Mouse (Mus musculus) intestine, embryonic 14.5 days (tissue): Measurements from ENCODE around the gene Tmc7. TPM values are rescaled to one million over a fixed set of nuclear protein-coding genes. Genes with fewer than 3 reads are reported as not detected.

Experiments used
- ATAC-seq: fragments of 200-750 bp; cut with Nextera tagmentation; replicated peaks from 2 replicates; pipeline ENCODE4 v1.8.0; 2017; ENCODE audit warnings: low read depth, moderate number of reproducible peaks, moderate TSS enrichment, moderate library complexity; ENCODE audit not compliant: low FRiP score, low TSS enrichment
- DNase-seq: peaks from one replicate; pipeline ENCODE4 v3.0.0-alpha.2; 2018; ENCODE audit warnings: low spot score
- H3K27ac ChIP-seq: fragments of 300-500 bp; sonication (generic); 2 replicates; pipeline ENCODE4 v1.5.1; 2014; ENCODE audit warnings: low read depth, mild to moderate bottlenecking, control low read depth
- H3K27me3 ChIP-seq: fragments of 300-500 bp; sonication (generic); replicated peaks from 2 replicates; pipeline ENCODE4 v1.6.1; 2014; ENCODE audit warnings: low read length, control low read depth; ENCODE audit not compliant: control insufficient read depth, insufficient read depth
- H3K36me3 ChIP-seq: fragments of 300-500 bp; sonication (generic); 2 replicates; pipeline ENCODE4 v1.6.1; 2014; ENCODE audit warnings: low read length, control low read depth; ENCODE audit not compliant: control insufficient read depth, insufficient read depth
- H3K4me1 ChIP-seq: fragments of 300-500 bp; sonication (generic); replicated peaks from 2 replicates; pipeline ENCODE4 v1.6.1; 2014; ENCODE audit warnings: low read length, control low read depth, mixed read lengths; ENCODE audit not compliant: control insufficient read depth, insufficient read depth
- H3K4me2 ChIP-seq: fragments of 300-500 bp; sonication (generic); 2 replicates; pipeline ENCODE4 v1.6.1; 2014; ENCODE audit warnings: low read length
- H3K4me3 ChIP-seq: fragments of 300-500 bp; sonication (generic); 2 replicates; pipeline ENCODE4 v1.5.1; 2014; ENCODE audit warnings: low read depth, low read length, control low read depth, mixed read lengths
- H3K9ac ChIP-seq: fragments of 300-500 bp; sonication (generic); 2 replicates; pipeline ENCODE4 v1.6.1; 2014; ENCODE audit warnings: mild to moderate bottlenecking, low read length
- H3K9me3 ChIP-seq: fragments of 300-500 bp; sonication (generic); 2 replicates; pipeline ENCODE4 v1.6.1; 2016; ENCODE audit warnings: low read length, control low read depth; ENCODE audit not compliant: control insufficient read depth
- WGBS: fragments of 180-500 bp; shearing (Covaris S2); extraction: QIAGEN DNeasy Blood & Tissue Kit; methylation state at CpG from one replicate; pipeline ENCODE4 v1.1.7; 2014; 5-methylcytosine and 5-hydroxymethylcytosine counted together
- polyA plus RNA-seq: library from polyadenylated mRNA; unstranded; fragments of >200 nt; fragmentation: Nextera tagmentation; extraction: Ambion mirVana; gene quantifications from 2 replicates; pipeline ENCODE4 v1.2.1, GENCODE M21; 2014

Gene Tmc7
- polyA plus RNA-seq, 1 experiment from 2014 or later, result 3.7 TPM

DNA sequence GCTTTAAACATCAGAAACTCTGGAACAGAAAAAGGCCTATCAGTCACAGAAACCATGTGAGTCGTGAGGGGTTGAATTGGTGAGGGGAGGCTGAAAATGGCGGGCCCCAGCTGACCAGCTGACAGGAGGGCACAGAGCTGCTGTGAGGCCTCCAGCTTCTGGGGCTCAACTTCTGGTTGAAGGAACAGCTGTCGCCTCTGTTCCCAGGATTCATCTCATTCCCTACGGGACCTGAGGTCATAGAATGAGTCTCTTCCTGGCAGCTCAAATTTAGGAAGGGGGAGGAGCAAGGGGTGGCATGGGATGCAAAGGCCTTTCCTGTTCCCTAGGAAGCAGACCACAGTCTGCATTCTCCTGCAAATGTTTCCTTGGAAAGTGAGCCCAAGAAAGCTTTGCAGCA is 80.7 kb downstream of the Tmc7 start:
- Histone ChIP-seq H3K9me3 (no peaks in the 10 kb centered on the region), H3K4me1 (no peaks in the 10 kb centered on the region), H3K4me3 (no peak overlapping the region), H3K27me3 (no peaks in the 10 kb centered on the region), H3K4me2 (no peak overlapping the region), H3K9ac (no peak overlapping the region), H3K36me3 (no peaks in the 10 kb centered on the region), H3K27ac (no peak overlapping the region)
- 49% methylated on average over 4 of the region's 4 CpGs for WGBS
- no peak for ATAC-seq
- DNase-seq, result no peak

DNA sequence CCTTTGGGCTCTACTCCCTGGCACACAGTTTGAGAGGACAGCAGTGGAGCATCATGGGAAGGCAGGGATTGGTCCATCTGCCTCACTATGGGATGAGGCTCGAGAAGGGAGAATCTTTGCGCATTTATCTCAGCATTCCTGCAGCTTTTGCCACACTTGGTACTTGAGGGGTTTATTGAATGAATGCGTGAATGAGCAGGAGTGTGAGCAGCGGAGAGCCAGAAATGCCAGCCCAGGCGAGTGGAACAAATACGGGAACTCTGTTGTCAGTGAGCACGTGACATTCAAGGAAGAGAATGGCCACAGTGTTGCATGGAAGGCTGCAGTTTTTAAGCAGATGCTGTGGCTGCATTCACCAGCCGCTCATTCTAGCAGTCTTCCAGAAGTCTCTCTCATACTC is 82.2 kb downstream of the Tmc7 start:
- Histone ChIP-seq H3K4me2 (no peak overlapping the region), H3K4me3 (no peak overlapping the region), H3K9ac (no peak overlapping the region), H3K27ac (no peak overlapping the region), H3K36me3 (no peaks in the 10 kb centered on the region), H3K4me1 (no peaks in the 10 kb centered on the region), H3K27me3 (no peaks in the 10 kb centered on the region), H3K9me3 (no peaks in the 10 kb centered on the region)
- DNase-seq (no peak), ATAC-seq (no peak)
- 84% methylated on average over 8 of the region's 8 CpGs for WGBS

DNA sequence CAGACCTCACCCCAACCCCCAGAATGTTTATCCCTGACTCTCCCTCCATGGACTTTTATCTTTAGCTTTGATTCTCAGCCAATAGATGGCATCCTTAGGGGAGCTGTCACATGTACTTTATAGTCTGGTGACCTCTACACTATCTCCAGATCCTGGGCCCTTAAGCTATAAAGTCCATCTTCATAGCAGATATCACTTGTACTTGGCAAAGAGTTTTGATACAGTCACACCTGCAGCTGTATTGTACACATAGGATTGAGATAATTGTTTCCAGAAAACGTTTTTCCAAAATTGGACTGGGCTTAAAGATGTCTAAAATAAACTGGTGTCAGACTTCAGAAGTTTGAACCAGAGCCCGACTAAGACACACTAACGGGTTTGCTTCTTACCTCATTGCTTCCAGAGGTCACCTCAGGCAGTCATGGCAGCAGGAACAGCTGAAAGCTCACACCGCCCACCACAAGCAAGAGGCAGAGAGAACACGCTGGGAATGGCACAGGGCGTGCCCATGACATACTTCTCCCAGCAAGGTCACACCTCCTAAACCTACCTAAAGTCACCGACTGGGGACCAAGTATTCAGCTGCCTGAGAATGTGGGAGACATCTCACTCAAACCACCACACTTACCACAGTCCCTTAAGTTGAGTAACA is 84.6 kb downstream of the Tmc7 start:
- Histone ChIP-seq H3K36me3 (no peaks in the 10 kb centered on the region), H3K27ac (no peak overlapping the region), H3K4me1 (no peaks in the 10 kb centered on the region), H3K9ac (no peak overlapping the region), H3K4me2 (no peak overlapping the region), H3K4me3 (no peak overlapping the region), H3K27me3 (no peaks in the 10 kb centered on the region), H3K9me3 (no peaks in the 10 kb centered on the region)
- DNase-seq (no peak), ATAC-seq (peak; percentile 38; the same call in 1 of the 2 replicates)
- WGBS, result 57% methylated on average over 7 of the region's 7 CpGs

DNA sequence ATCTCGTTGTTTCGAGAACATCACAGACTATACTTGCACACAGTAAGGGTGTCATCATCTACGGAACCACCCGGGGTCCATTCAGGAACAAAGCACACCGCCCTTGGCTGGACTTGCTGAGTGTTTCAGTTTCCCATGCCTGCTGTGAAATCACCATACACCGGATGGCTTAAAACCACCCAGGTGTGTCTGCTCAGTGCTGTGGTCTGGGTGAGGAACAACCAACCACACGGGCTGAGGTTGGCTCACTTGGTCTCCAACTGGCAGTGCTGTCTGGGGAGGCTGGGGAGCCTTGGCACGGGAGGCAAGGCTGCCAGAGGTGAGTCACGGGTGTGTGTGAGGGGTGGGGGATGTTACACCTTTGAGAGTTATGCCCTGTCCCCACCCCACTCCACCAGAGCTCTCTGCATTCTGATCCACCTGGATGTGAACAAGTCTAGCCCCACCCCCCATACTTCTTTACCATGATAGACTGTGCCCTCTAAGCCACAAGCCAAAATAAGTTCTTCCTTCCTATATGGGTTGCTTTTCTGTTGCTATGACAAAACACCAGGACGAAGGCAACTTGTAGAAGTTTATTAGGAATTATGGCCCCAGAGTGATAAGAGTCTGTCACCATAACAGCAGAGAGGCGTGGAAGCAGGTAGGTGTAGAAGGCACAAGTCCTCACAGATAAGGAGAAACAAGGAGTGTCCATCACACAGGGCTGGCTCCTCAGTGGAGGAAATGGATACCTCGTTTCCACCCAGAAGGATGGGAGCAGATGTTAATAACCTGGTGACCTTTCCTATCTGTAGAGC is 85.4 kb downstream of the Tmc7 start:
- ATAC-seq (peak; percentile 67; the same call in 1 of the 2 replicates), DNase-seq (no peak)
- H3K4me3 ChIP-seq, result no peak overlapping the region
- no peak overlapping the region for H3K4me2 ChIP-seq
- no peaks in the 10 kb centered on the region for H3K36me3 ChIP-seq
- H3K27me3 ChIP-seq, result no peaks in the 10 kb centered on the region
- no peak overlapping the region for H3K27ac ChIP-seq
- WGBS, result 72% methylated on average over 12 of the region's 12 CpGs
- no peaks in the 10 kb centered on the region for H3K9me3 ChIP-seq
- H3K4me1 ChIP-seq, result no peaks in the 10 kb centered on the region
- H3K9ac ChIP-seq, result no peak overlapping the region

DNA sequence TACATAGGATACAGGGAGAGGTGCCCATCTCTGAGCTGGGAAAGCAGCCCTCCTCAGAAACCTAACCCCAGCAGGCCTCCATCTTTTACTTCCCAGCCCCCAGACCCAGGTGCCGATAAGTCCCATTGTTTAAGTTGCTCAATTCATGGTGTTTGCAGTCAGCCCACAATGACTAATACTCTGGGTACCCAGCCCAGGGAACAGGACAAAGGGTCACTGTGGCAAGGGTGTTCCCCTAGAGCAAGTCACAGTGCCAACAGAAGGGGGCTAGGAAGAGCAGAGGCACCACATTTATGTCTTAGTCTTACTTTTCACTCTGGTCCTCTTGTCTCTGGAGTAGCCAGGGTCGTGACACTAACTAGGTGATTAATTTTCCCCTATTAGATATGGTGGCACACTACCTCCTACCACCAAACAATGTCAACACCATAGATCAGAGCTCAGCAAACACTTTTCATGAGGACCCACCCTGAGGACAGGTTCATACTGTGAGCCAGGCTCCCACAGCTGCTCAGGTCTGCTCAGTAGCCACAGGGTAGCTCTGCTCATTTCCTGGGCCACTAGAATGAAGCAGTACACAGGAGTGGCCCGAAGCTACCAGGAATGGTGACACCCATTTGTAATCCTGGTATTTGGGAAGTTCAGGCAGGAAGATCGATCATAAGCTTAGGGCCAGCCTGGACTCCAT is 89.5 kb downstream of the Tmc7 start:
- no peak for ATAC-seq
- peaks cover 13% of the 10 kb centered on the region for H3K4me1 ChIP-seq
- no peak overlapping the region for H3K27ac ChIP-seq
- H3K9ac ChIP-seq, result no peak overlapping the region
- H3K9me3 ChIP-seq, result no peaks in the 10 kb centered on the region
- H3K4me2 ChIP-seq, result no peak overlapping the region
- no peak for DNase-seq
- no peaks in the 10 kb centered on the region for H3K36me3 ChIP-seq
- H3K4me3 ChIP-seq, result no peak overlapping the region
- 0 out of 2 replicates have a peak, but pooled peaks cover 3% of the 10 kb centered on the region for H3K27me3 ChIP-seq
- WGBS, result 71% methylated on average over 4 of the region's 4 CpGs

DNA sequence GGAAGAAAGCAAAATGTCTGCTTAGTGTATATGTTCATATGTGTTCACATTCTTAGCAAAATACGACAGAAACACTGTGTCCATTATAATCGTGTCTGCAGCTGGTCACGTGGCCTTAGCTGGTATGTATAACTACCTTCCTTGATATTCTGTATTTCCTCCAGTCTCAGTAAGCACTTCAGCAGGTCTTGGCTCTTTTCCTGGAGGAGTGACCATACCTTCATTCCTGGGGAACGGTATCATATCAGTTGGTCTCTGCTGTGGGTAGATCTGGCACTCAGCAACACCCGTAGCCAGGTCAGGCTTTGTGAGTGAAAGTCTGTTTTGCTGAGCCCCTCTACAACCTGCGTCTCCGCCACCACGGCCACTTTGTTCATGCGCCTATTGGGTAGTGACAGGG is 90.6 kb downstream of the Tmc7 start:
- DNase-seq, result no peak
- H3K4me3 ChIP-seq, result no peak overlapping the region
- H3K9ac ChIP-seq, result no peak overlapping the region
- no peak overlapping the region for H3K27ac ChIP-seq
- no peak for ATAC-seq
- 0 out of 2 replicates have a peak, but pooled peaks cover 3% of the 10 kb centered on the region for H3K27me3 ChIP-seq
- H3K4me1 ChIP-seq, result peaks cover 24% of the 10 kb centered on the region
- no peak overlapping the region for H3K4me2 ChIP-seq
- H3K9me3 ChIP-seq, result no peaks in the 10 kb centered on the region
- H3K36me3 ChIP-seq, result peaks cover 9% of the 10 kb centered on the region; the same call in 1 of the 2 replicates
- whole genome bisulfite sequencing, result 85% methylated on average over 9 of the region's 9 CpGs

DNA sequence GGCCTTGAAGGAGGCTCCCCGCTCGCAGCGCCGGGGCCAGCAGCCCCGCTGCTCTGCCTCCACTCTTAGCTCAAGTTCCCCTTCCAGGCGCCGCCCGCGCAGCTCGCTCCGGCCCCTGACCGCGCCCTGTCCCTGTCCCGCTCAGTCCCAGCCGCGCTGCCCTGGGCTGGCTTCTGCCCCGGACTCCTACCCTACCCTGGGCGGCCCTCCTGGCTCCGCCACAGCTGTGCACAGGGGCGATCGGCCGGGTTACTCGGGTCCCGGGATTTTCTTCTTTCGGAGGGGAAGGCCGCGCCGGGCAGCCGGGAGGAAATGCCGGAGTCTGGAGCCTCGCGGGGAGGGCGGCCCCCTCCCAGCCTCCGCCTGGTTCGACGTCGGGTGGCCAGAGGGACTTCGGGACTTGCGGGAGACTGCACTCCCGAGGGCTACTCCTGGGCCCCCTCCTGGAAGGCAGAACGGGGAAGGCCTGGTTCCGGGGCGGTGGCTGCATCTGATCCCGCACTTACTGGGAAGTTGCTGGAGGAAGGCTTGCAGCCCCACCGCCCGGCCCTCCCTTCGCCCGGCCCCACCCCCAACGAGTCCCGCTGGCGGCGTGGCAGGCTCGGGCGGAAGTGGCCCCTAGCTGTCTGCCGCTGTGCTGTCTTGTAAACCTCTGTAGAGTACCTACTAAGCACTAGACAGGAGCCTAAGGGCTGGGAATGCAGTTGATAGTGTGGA is 92.9 kb downstream of the Tmc7 start, which contains the start of gene Itpripl2:
Gene Itpripl2, minus strand, starts transcription at position 545 of the 717 bp plus-strand sequence.
- peak; percentile 89 for DNase-seq
- H3K27ac ChIP-seq, result peak within 1 kb of the TSS; percentile 91
- peak within 1 kb of the TSS; percentile 89 for H3K4me3 ChIP-seq
- peak within 1 kb of the TSS; percentile 91 for H3K9ac ChIP-seq
- peaks cover 11% of the 10 kb centered on the region; the same call in 1 of the 2 replicates for H3K36me3 ChIP-seq
- 0 out of 2 replicates have a peak, but pooled peaks cover 3% of the 10 kb centered on the region for H3K27me3 ChIP-seq
- H3K9me3 ChIP-seq, result no peaks in the 10 kb centered on the region
- H3K4me1 ChIP-seq, result peaks cover 37% of the 10 kb centered on the region
- peak within 1 kb of the TSS; percentile 85 for H3K4me2 ChIP-seq
- WGBS, result under 1% methylated on average over 52 of the region's 55 CpGs
- ATAC-seq, result peak; percentile 85
